ENCODE assay signal across 19 mouse cellular contexts in the genomic region with DNA sequence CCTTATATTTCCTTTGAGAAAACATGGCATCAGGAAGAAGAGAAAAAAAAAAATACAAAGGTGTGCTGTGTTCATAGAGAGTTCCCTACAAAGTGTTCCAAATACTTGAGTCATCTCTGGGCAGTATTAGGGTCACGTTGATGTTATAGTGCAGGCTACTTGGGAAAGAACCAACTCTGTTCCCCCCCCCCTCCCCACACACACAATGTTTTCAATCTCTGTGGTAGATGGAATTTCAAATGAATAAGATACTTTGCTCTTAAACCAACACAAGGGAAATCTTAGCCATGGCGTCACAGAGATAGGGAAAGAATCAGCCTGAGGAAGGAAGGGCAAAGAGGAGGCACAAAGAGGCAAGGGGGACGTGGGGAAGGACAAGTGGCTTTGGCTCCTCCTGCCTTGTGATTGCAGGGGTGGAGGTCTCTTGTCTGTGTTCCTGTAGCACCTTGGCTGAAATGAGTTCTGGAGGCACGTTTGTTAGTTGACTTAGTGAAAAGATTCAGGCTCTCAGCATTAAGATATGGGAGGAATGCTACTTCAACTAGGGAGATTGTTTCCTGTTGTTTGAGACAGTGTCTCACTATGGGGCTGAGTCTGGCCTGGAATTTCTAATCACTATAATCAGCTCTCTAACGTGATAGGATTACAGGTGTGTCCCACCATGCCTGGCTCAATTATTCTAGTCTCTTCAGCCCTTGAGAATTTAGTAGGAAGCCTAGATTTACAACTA.
DNase-seq lines count a peak whose midpoint lies in the region; ATAC-seq and TF ChIP-seq lines count a peak whose summit lies in the region.
"Had no signal": no experiment of that assay in that cellular context is flagged by ENCODE, and none has a peak within 500 bp of the region (broad histone marks: within the 10 kb centered on the region; RNA-seq: fewer than 3 reads in every experiment).

No protein-coding gene starts in this region.

- H3K9ac ChIP-seq in heart, embryonic 13.5 days = no peak overlapping the region
- no peak overlapping the region for H3K9ac ChIP-seq in lung, embryonic 14.5 days
- H3K9ac ChIP-seq in midbrain, embryonic 11.5 days (ENCODE audit: low read length) = no peak overlapping the region
- no peak overlapping the region for H3K9ac ChIP-seq in midbrain, embryonic 13.5 days (replicated peaks)
- H3K9ac ChIP-seq: forebrain, embryonic 12.5 days; limb, embryonic 13.5 days; liver, embryonic 12.5 days; neural tube, embryonic 15.5 days had no signal

- peak overlapping the region; percentile 77 for H3K27ac ChIP-seq in heart, embryonic 13.5 days (replicated peaks)
- H3K27ac ChIP-seq in lung, embryonic 14.5 days (ENCODE audit: low read depth) = 0 out of 2 replicates have a peak overlapping the region, but pooled peaks have one; percentile 0
- H3K27ac ChIP-seq in midbrain, embryonic 11.5 days (ENCODE audit: low read depth, low read length) = no peak overlapping the region
- H3K27ac ChIP-seq in midbrain, embryonic 13.5 days = no peak overlapping the region
- H3K27ac ChIP-seq: limb, embryonic 13.5 days; liver, embryonic 12.5 days; neural tube, embryonic 15.5 days had no signal

- DNase-seq in heart, postnatal 36 days = no peak
- DNase-seq in lung, embryonic 14.5 days = no peak
- DNase-seq in lung, postnatal 10 days = no peak
- DNase-seq in midbrain, embryonic 11.5 days (ENCODE audit: low spot score, missing footprints) = peak; percentile 85
- no peak for DNase-seq in layer of hippocampus, adult 9-11 months
- DNase-seq: adrenal gland, postnatal 10 days; cerebellum, adult 18-20 months; cerebellum, postnatal 14 days; kidney, adult 18-20 months; kidney, postnatal 4 days; thymus, adult 2 months had no signal

- 12% methylated on average over 5 of the region's 5 CpGs for WGBS in heart, embryonic 13.5 days
- WGBS in lung, embryonic 14.5 days = 34% methylated on average over 5 of the region's 5 CpGs
- WGBS in midbrain, embryonic 11.5 days = 49% methylated on average over 5 of the region's 5 CpGs
- 37% methylated on average over 5 of the region's 5 CpGs for WGBS in midbrain, embryonic 13.5 days

- no peak overlapping the region for H3K4me3 ChIP-seq in heart, embryonic 13.5 days
- no peak overlapping the region for H3K4me3 ChIP-seq in lung, embryonic 14.5 days (ENCODE audit: low read depth, low read length)
- H3K4me3 ChIP-seq in midbrain, embryonic 11.5 days (ENCODE audit: low read depth, low read length) = no peak overlapping the region
- no peak overlapping the region for H3K4me3 ChIP-seq in midbrain, embryonic 13.5 days (replicated peaks)
- H3K4me3 ChIP-seq: forebrain, embryonic 12.5 days; hindbrain, embryonic 13.5 days; limb, embryonic 13.5 days; liver, embryonic 12.5 days; neural tube, embryonic 15.5 days had no signal

- intact Hi-C loops in heart, postnatal 36 days (cut with DNase I) = loop anchor here (10.0 kb wide), 1 partner anchor 422 kb away; no protein-coding TSS in a partner anchor

- no peak overlapping the region for H3K4me2 ChIP-seq in heart, embryonic 13.5 days
- H3K4me2 ChIP-seq in lung, embryonic 14.5 days = no peak overlapping the region
- no peak overlapping the region for H3K4me2 ChIP-seq in midbrain, embryonic 11.5 days
- no peak overlapping the region for H3K4me2 ChIP-seq in midbrain, embryonic 13.5 days (replicated peaks)
- H3K4me2 ChIP-seq: forebrain, embryonic 12.5 days; hindbrain, embryonic 13.5 days; limb, embryonic 13.5 days; liver, embryonic 12.5 days; neural tube, embryonic 15.5 days had no signal

- H3K27me3 ChIP-seq in heart, embryonic 13.5 days (replicated peaks) = no peaks in the 10 kb centered on the region
- H3K27me3 ChIP-seq in lung, embryonic 14.5 days (ENCODE audit: insufficient read depth, low read length) = no peaks in the 10 kb centered on the region
- no peaks in the 10 kb centered on the region for H3K27me3 ChIP-seq in midbrain, embryonic 11.5 days (ENCODE audit: control insufficient read depth, insufficient read depth, low read length)
- H3K27me3 ChIP-seq in midbrain, embryonic 13.5 days = no peaks in the 10 kb centered on the region; the same call in 1 of the 2 replicates
- H3K27me3 ChIP-seq: forebrain, embryonic 12.5 days; hindbrain, embryonic 13.5 days; limb, embryonic 13.5 days; liver, embryonic 12.5 days; neural tube, embryonic 15.5 days had no signal

- no peak for TF ChIP-seq CTCF in lung, embryonic 14.5 days (IDR thresholded peaks at IDR 0.05; ENCODE audit: low read depth)

- H3K4me1 ChIP-seq in heart, embryonic 13.5 days = peaks cover 59% of the 10 kb centered on the region
- peaks cover 6% of the 10 kb centered on the region; the same call in 1 of the 2 replicates for H3K4me1 ChIP-seq in lung, embryonic 14.5 days (ENCODE audit: insufficient read depth)
- H3K4me1 ChIP-seq in midbrain, embryonic 11.5 days (ENCODE audit: control insufficient read depth, insufficient read depth, low read length) = peaks cover 24% of the 10 kb centered on the region
- H3K4me1 ChIP-seq in midbrain, embryonic 13.5 days (replicated peaks) = peaks cover 38% of the 10 kb centered on the region
- H3K4me1 ChIP-seq: liver, embryonic 12.5 days had no signal

- no peaks in the 10 kb centered on the region for H3K36me3 ChIP-seq in heart, embryonic 13.5 days
- no peaks in the 10 kb centered on the region for H3K36me3 ChIP-seq in lung, embryonic 14.5 days (ENCODE audit: insufficient read depth)
- H3K36me3 ChIP-seq in midbrain, embryonic 11.5 days (ENCODE audit: control insufficient read depth, insufficient read depth, low read length) = no peaks in the 10 kb centered on the region
- no peaks in the 10 kb centered on the region for H3K36me3 ChIP-seq in midbrain, embryonic 13.5 days
- H3K36me3 ChIP-seq: forebrain, embryonic 12.5 days; hindbrain, embryonic 13.5 days; limb, embryonic 13.5 days; liver, embryonic 12.5 days; neural tube, embryonic 15.5 days had no signal

- H3K9me3 ChIP-seq in heart, embryonic 13.5 days = no peaks in the 10 kb centered on the region
- H3K9me3 ChIP-seq in lung, embryonic 14.5 days (ENCODE audit: low read depth, low read length) = no peaks in the 10 kb centered on the region
- no peaks in the 10 kb centered on the region for H3K9me3 ChIP-seq in midbrain, embryonic 11.5 days (ENCODE audit: control insufficient read depth, low read length)
- H3K9me3 ChIP-seq in midbrain, embryonic 13.5 days = no peaks in the 10 kb centered on the region
- H3K9me3 ChIP-seq: forebrain, embryonic 12.5 days; hindbrain, embryonic 13.5 days; limb, embryonic 13.5 days; liver, embryonic 12.5 days; neural tube, embryonic 15.5 days had no signal

- no peak for ATAC-seq in heart, embryonic 13.5 days (ENCODE audit: extremely low read depth, insufficient number of reproducible peaks, low FRiP score, low TSS enrichment)
- no peak for ATAC-seq in lung, embryonic 14.5 days (ENCODE audit: insufficient read depth)
- no peak for ATAC-seq in midbrain, embryonic 11.5 days (ENCODE audit: low FRiP score)
- ATAC-seq in midbrain, embryonic 13.5 days = no peak
- ATAC-seq: inflammation-experienced regulatory T-cells, adult 6 months; liver, embryonic 12.5 days had no signal

Comparison
In these comparisons a context has a peak if more than half of its experiments do, and no peak if none do; other contexts are left out.
1. H3K27ac ChIP-seq: peak in heart, embryonic 13.5 days (single experiment) and lung, embryonic 14.5 days (single experiment); none in midbrain, embryonic 11.5 days (single experiment) and midbrain, embryonic 13.5 days (single experiment).